Mouse (Mus musculus) olfactory bulb, adult 2 months (tissue): ENCODE data around the gene Ddost. TPM values are rescaled to one million over a fixed set of nuclear protein-coding genes. Genes with fewer than 3 reads are reported as not detected.
A peak's percentile ranks its signal among the peaks of the same experiment; 100 is the strongest.

ENCODE experiments used
- H3K27ac ChIP-seq: fragments of 200-500 bp; 2 replicates; pipeline ENCODE4 v1.5.1; 2012; ENCODE audit warnings: low read depth, low read length; ENCODE audit not compliant: insufficient read depth
- H3K4me1 ChIP-seq: fragments of 200-500 bp; 2 replicates; pipeline ENCODE4 v1.6.1; 2012; ENCODE audit warnings: low read length; ENCODE audit not compliant: control insufficient read depth, insufficient read depth
- H3K4me3 ChIP-seq: fragments of 200-500 bp; 2 replicates; pipeline ENCODE4 v1.5.1; 2012; ENCODE audit warnings: mild to moderate bottlenecking, low read depth, low read length, moderate library complexity; ENCODE audit not compliant: insufficient read depth
- CTCF ChIP-seq: fragments of 200-500 bp; IDR thresholded peaks from 2 replicates; pipeline ENCODE4 v1.5.1; 2012; ENCODE audit warnings: low read depth, mild to moderate bottlenecking, low read length, moderate library complexity; ENCODE audit not compliant: insufficient read depth
- POLR2A ChIP-seq: fragments of 200-500 bp; IDR thresholded peaks from 2 replicates; pipeline ENCODE4 v1.6.1; 2012; ENCODE audit warnings: mild to moderate bottlenecking, low read depth, low read length, moderate library complexity; ENCODE audit not compliant: insufficient read depth
- WGBS: fragments of 180-500 bp; shearing (Covaris S2); methylation state at CpG from one replicate; pipeline ENCODE4 v1.1.7; 2018; 5-methylcytosine and 5-hydroxymethylcytosine counted together
- polyA plus RNA-seq: library from polyadenylated mRNA; stranded (reverse); fragments of >200 nt; gene quantifications from 2 replicates; pipeline ENCODE4 v1.2.4, GENCODE M21; 2012; ENCODE audit warnings: low replicate concordance; ENCODE audit not compliant: missing spikeins, insufficient read depth, insufficient read length

Ddost gene
- polyA plus RNA-seq, 1 experiment = not detected

GRCm38 (mm10) chr4:138327891-138328470 is 23.5 kb downstream of the Ddost start:
- Histone ChIP-seq H3K4me3 (peak overlapping the region; percentile 26), H3K4me1 (peaks cover 10% of the 10 kb centered on the region), H3K27ac (peak overlapping the region; percentile 38; the same call in 1 of the 2 replicates)
- TF ChIP-seq POLR2A = no peak
- no peak for TF ChIP-seq CTCF
- 67% methylated on average over 7 of the region's 7 CpGs for WGBS

GRCm38 (mm10) chr4:138330264-138330671 is 25.7 kb downstream of the Ddost start:
- TF ChIP-seq POLR2A (no peak), CTCF (no peak)
- no peak overlapping the region for H3K4me3 ChIP-seq
- no peak overlapping the region for H3K27ac ChIP-seq
- peaks cover 5% of the 10 kb centered on the region; the same call in 1 of the 2 replicates for H3K4me1 ChIP-seq
- whole genome bisulfite sequencing = 29% methylated on average over 15 of the region's 15 CpGs

- H3K4me1 ChIP-seq = no peaks in the 10 kb centered on the region
- H3K4me3 ChIP-seq = no peak overlapping the region
- TF ChIP-seq CTCF = no peak
- no peak for TF ChIP-seq POLR2A
- H3K27ac ChIP-seq = no peak overlapping the region
- 83% methylated on average over 9 of the region's 9 CpGs for WGBS
These were observed 27.1 kb downstream of the Ddost start for GRCm38 (mm10) chr4:138331647-138332046.

- no peaks in the 10 kb centered on the region for H3K4me1 ChIP-seq
- no peak overlapping the region for H3K4me3 ChIP-seq
- no peak for TF ChIP-seq POLR2A
- no peak for TF ChIP-seq CTCF
- H3K27ac ChIP-seq = no peak overlapping the region
- WGBS = 91% methylated on average over 4 of the region's 4 CpGs
These were observed 28.6 kb downstream of the Ddost start for GRCm38 (mm10) chr4:138333135-138333534.

GRCm38 (mm10) chr4:138335036-138335435 is 30.5 kb downstream of the Ddost start:
- TF ChIP-seq POLR2A = no peak
- TF ChIP-seq CTCF = no peak
- 68% methylated on average over 12 of the region's 12 CpGs for WGBS
- H3K4me1 ChIP-seq = no peaks in the 10 kb centered on the region
- H3K4me3 ChIP-seq = no peak overlapping the region
- H3K27ac ChIP-seq = no peak overlapping the region

GRCm38 (mm10) chr4:138335648-138336047 is 31.1 kb downstream of the Ddost start:
- Histone ChIP-seq H3K4me3 (no peak overlapping the region), H3K4me1 (no peaks in the 10 kb centered on the region), H3K27ac (no peak overlapping the region)
- no peak for TF ChIP-seq CTCF
- no peak for TF ChIP-seq POLR2A
- WGBS = 86% methylated on average over 6 of the region's 6 CpGs

GRCm38 (mm10) chr4:138336876-138337275 is 32.3 kb downstream of the Ddost start:
- no peak for TF ChIP-seq CTCF
- TF ChIP-seq POLR2A = no peak
- WGBS = 77% methylated on average over 5 of the region's 5 CpGs

GRCm38 (mm10) chr4:138337341-138337740 is 32.8 kb downstream of the Ddost start:
- 90% methylated on average over 9 of the region's 9 CpGs for WGBS
- Histone ChIP-seq H3K4me3 (no peak overlapping the region), H3K4me1 (no peaks in the 10 kb centered on the region), H3K27ac (no peak overlapping the region)
- TF ChIP-seq CTCF (no peak), POLR2A (no peak)

More at GRCm38 (mm10) chr4:138336876-138337275, 32.3 kb downstream of the Ddost start:
- H3K27ac ChIP-seq = no peak overlapping the region
- no peak overlapping the region for H3K4me3 ChIP-seq
- H3K4me1 ChIP-seq = no peaks in the 10 kb centered on the region

GRCm38 (mm10) chr4:138339963-138340362 is 35.4 kb downstream of the Ddost start:
- H3K27ac ChIP-seq = no peak overlapping the region

GRCm38 (mm10) chr4:138341393-138341792 is 36.9 kb downstream of the Ddost start:
- Histone ChIP-seq H3K27ac (no peak overlapping the region), H3K4me1 (no peaks in the 10 kb centered on the region; the same call in 1 of the 2 replicates), H3K4me3 (no peak overlapping the region)
- TF ChIP-seq POLR2A = no peak
- no peak for TF ChIP-seq CTCF
- 81% methylated on average over 8 of the region's 8 CpGs for WGBS

More at GRCm38 (mm10) chr4:138339963-138340362, 35.4 kb downstream of the Ddost start:
- 27% methylated on average over 4 of the region's 4 CpGs for WGBS
- Histone ChIP-seq H3K4me1 (no peaks in the 10 kb centered on the region; the same call in 1 of the 2 replicates), H3K4me3 (no peak overlapping the region)
- TF ChIP-seq CTCF (peak; percentile 30; the same call in 1 of the 2 replicates), POLR2A (no peak)
